8 mouse cellular contexts compared by ENCODE assay signal in genomic region chrX:47985000-47985619, GRCm38 (mm10). TPM values are rescaled to one million over a fixed set of nuclear protein-coding genes. Genes with fewer than 3 reads are reported as not detected.
DNase-seq lines count a peak whose midpoint lies in the region; ATAC-seq and TF ChIP-seq lines count a peak whose summit lies in the region.

No protein-coding gene starts in this region.

- TF ChIP-seq CTCF in spleen, adult 2 months (IDR thresholded peaks at IDR 0.05; ENCODE audit: extremely low read depth, insufficient read depth, insufficient read length, insufficient replicate concordance) = peak; percentile 16; the same call in 1 of the 2 replicates

- intact Hi-C loops in left cerebral cortex, postnatal 4 days (cut with DNase I) = no loop called here

- WGBS in intestine, embryonic 14.5 days = 13% methylated on average over 19 of the region's 19 CpGs
- 14% methylated on average over 19 of the region's 19 CpGs for WGBS in midbrain, embryonic 11.5 days
- WGBS in spleen, adult 2 months = 24% methylated on average over 19 of the region's 19 CpGs

- peak overlapping the region; percentile 34 for H3K4me2 ChIP-seq in intestine, embryonic 14.5 days (ENCODE audit: low read length)
- peak overlapping the region; percentile 31 for H3K4me2 ChIP-seq in midbrain, embryonic 11.5 days

- no peaks in the 10 kb centered on the region for H3K36me3 ChIP-seq in intestine, embryonic 14.5 days (ENCODE audit: control insufficient read depth, insufficient read depth, low read length)
- no peaks in the 10 kb centered on the region for H3K36me3 ChIP-seq in midbrain, embryonic 11.5 days (ENCODE audit: control insufficient read depth, insufficient read depth, low read length)
- no peaks in the 10 kb centered on the region for H3K36me3 ChIP-seq in spleen, adult 2 months (ENCODE audit: control insufficient read depth, insufficient read depth, low read length)

- H3K9ac ChIP-seq in intestine, embryonic 14.5 days (ENCODE audit: low read length) = no peak overlapping the region
- no peak overlapping the region for H3K9ac ChIP-seq in midbrain, embryonic 11.5 days (ENCODE audit: low read length)

- H3K9me3 ChIP-seq in intestine, embryonic 14.5 days (ENCODE audit: control insufficient read depth, low read length) = no peaks in the 10 kb centered on the region
- H3K9me3 ChIP-seq in midbrain, embryonic 11.5 days (ENCODE audit: control insufficient read depth, low read length) = no peaks in the 10 kb centered on the region

- peak overlapping the region; percentile 16; the same call in 1 of the 2 replicates for H3K4me3 ChIP-seq in intestine, embryonic 14.5 days (ENCODE audit: low read depth, low read length)
- no peak overlapping the region for H3K4me3 ChIP-seq in midbrain, embryonic 11.5 days (ENCODE audit: low read depth, low read length)
- H3K4me3 ChIP-seq in spleen, adult 2 months (ENCODE audit: extremely low read depth, insufficient read depth, insufficient read length) = no peak overlapping the region

- ATAC-seq in intestine, embryonic 14.5 days (replicated peaks; ENCODE audit: low FRiP score, low TSS enrichment, low read depth) = no peak
- ATAC-seq in midbrain, embryonic 11.5 days (ENCODE audit: low FRiP score) = 0 out of 2 replicates have a peak, but pooled peaks have one; percentile 30

- H3K27ac ChIP-seq in intestine, embryonic 14.5 days (ENCODE audit: low read depth) = no peak overlapping the region
- H3K27ac ChIP-seq in midbrain, embryonic 11.5 days (ENCODE audit: low read depth, low read length) = no peak overlapping the region
- H3K27ac ChIP-seq in spleen, adult 2 months (ENCODE audit: insufficient read depth, low read length) = no peak overlapping the region

- H3K27me3 ChIP-seq in intestine, embryonic 14.5 days (replicated peaks; ENCODE audit: control insufficient read depth, insufficient read depth, low read length) = no peaks in the 10 kb centered on the region
- H3K27me3 ChIP-seq in midbrain, embryonic 11.5 days (ENCODE audit: control insufficient read depth, insufficient read depth, low read length) = no peaks in the 10 kb centered on the region
- no peaks in the 10 kb centered on the region for H3K27me3 ChIP-seq in spleen, adult 2 months (ENCODE audit: control insufficient read depth, insufficient read depth, low read length)

- no peaks in the 10 kb centered on the region for H3K4me1 ChIP-seq in intestine, embryonic 14.5 days (replicated peaks; ENCODE audit: control insufficient read depth, insufficient read depth, low read length)
- no peaks in the 10 kb centered on the region for H3K4me1 ChIP-seq in midbrain, embryonic 11.5 days (ENCODE audit: control insufficient read depth, insufficient read depth, low read length)
- no peaks in the 10 kb centered on the region for H3K4me1 ChIP-seq in spleen, adult 2 months (ENCODE audit: control insufficient read depth, insufficient read depth, insufficient read length)

- no peak for TF ChIP-seq POLR2A in spleen, adult 2 months (IDR thresholded peaks at IDR 0.05; ENCODE audit: low read depth, low read length)

- DNase-seq in urinary bladder, postnatal 14 days (ENCODE audit: low spot score) = peak; percentile 43
- DNase-seq in urinary bladder, postnatal 10 days (ENCODE audit: low spot score) = no peak
- peak; percentile 66 to 68 for DNase-seq in cerebellum, postnatal 36 days
- DNase-seq in gastrocnemius, adult 8-10 months (ENCODE audit: low spot score in 2 of 2) = peak; percentile 15 to 37
- peak; percentile 59 for DNase-seq in intestine, embryonic 14.5 days (ENCODE audit: low spot score)
- DNase-seq in left cerebral cortex, postnatal 4 days = peak; percentile 46
- DNase-seq in midbrain, embryonic 11.5 days (ENCODE audit: low spot score, missing footprints) = peak; percentile 97
- peak; percentile 10 to 18 for DNase-seq in spleen, adult 2 months (ENCODE audit: low read depth in 1 of 2, low spot score in 2 of 2)

RNA-seq across cellular contexts. Expression of gene Apln, which starts 49.5 kb away (rescaled TPM):
- total RNA-seq in gastrocnemius, adult 8-10 months (2022) = under 1 TPM; 0.21 to 0.54 (median 0.30) TPM
- 4.9 and 5.5 TPM in 2 replicates for polyA plus RNA-seq in intestine, embryonic 14.5 days (2014; fragmentation: Nextera tagmentation; extraction: Ambion mirVana)
- total RNA-seq in left cerebral cortex, postnatal 4 days (2021) = 10 to 100 TPM in 1 of 2 experiments, 1 to 10 TPM in 1; 9.2 to 11.1 TPM
- polyA plus RNA-seq in midbrain, embryonic 11.5 days (2014; fragmentation: Nextera tagmentation; extraction: Ambion mirVana) = 2.7 and 2.9 TPM in 2 replicates
- 0.33 and 0.34 TPM in 2 replicates for polyA plus RNA-seq in spleen, adult 2 months (2012; rRNA removed)
